Mouse (Mus musculus) kidney, adult 8-10 months (tissue): ENCODE data around the gene Ttll1.
A peak's percentile ranks its signal among the peaks of the same experiment; 100 is the strongest.

Experiments used
- DNase-seq, 2 experiments: peaks; one replicate each; pipeline ENCODE4 v3.0.0; 2022

Ttll1 gene

GRCm38 (mm10) chr15:83455034-83455433 lies 55.7 kb downstream of the Ttll1 start:
- peak; percentile 73 to 85 for DNase-seq

GRCm38 (mm10) chr15:83454419-83454818 lies 56.3 kb downstream of the Ttll1 start:
- peak in 1 of 2 experiments; percentile 70 for DNase-seq

GRCm38 (mm10) chr15:83453879-83454278 lies 56.8 kb downstream of the Ttll1 start:
- peak; percentile 62 to 76 for DNase-seq

- peak; percentile 78 to 87 for DNase-seq
Observed at GRCm38 (mm10) chr15:83452219-83452760, 58.4 kb downstream of the Ttll1 start.

GRCm38 (mm10) chr15:83451621-83452210 lies 59.0 kb downstream of the Ttll1 start:
- DNase-seq: peak; percentile 73 to 91

GRCm38 (mm10) chr15:83450007-83450406 lies 60.7 kb downstream of the Ttll1 start:
- DNase-seq: no peak

- peak in 1 of 2 experiments; percentile 54 for DNase-seq
Observed at GRCm38 (mm10) chr15:83448646-83449045, 62.0 kb downstream of the Ttll1 start.

GRCm38 (mm10) chr15:83447791-83448544 lies 62.7 kb downstream of the Ttll1 start:
- no peak for DNase-seq

- DNase-seq: no peak
Observed at GRCm38 (mm10) chr15:83445908-83446307, 64.8 kb downstream of the Ttll1 start.

GRCm38 (mm10) chr15:83445383-83445782 lies 65.3 kb downstream of the Ttll1 start:
- no peak for DNase-seq

GRCm38 (mm10) chr15:83444425-83444824 lies 66.3 kb downstream of the Ttll1 start:
- DNase-seq: peak; percentile 84 to 88

- no peak for DNase-seq
Observed at GRCm38 (mm10) chr15:83442495-83443037, 68.1 kb downstream of the Ttll1 start.

GRCm38 (mm10) chr15:83440726-83441125 lies 70.0 kb downstream of the Ttll1 start:
- DNase-seq: no peak

GRCm38 (mm10) chr15:83436541-83436940 lies 74.2 kb downstream of the Ttll1 start:
- DNase-seq: no peak

- DNase-seq: no peak
Observed at GRCm38 (mm10) chr15:83435324-83436090, 75.2 kb downstream of the Ttll1 start.

- DNase-seq: no peak
Observed at GRCm38 (mm10) chr15:83434692-83435091, 76.0 kb downstream of the Ttll1 start.
